Mouse (Mus musculus): ENCODE data around the gene Adamts4.

DNA sequence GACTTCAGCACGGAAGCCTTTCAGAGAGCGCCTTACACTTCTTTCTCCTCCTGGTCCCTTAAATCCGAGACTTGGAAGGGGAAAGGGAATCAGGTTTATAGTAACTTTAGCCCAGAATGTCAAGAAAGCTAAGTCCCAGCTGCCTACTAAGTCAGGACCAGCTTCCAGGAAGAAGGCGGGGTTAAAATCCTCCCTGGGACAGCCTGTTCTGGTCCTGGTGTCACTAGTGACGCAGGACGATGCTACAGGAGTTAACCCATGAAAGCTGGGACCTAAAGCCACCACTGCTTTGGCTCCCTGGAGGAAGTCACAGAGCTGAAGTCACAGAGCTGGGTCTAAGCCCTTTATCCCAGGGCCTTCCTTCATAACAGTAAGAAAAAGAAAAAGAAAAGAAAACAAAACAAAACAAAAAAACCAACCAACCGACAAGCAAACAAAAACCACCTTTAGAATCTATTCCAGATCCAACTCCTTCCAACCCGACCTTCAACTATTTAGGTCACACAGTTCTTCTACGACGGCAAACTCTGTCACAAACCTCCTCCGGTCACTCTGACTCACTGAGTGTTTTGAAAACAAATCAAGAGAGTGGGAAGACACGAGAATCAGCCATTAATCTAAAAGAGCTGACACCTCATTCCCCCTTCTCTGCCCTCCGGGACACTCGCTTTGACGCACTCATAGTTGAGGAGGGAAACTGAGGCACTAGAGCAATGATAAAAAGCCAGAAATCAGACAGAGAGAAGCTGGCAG lies 10.1 kb upstream of the Adamts4 start:
- no peak for TF ChIP-seq CTCF (conservative IDR thresholded peaks at IDR 0.05; ENCODE audit: insufficient read depth, insufficient read length, low read depth, low read length)
- TF ChIP-seq POLR2A (IDR thresholded peaks at IDR 0.05; ENCODE audit: low read depth, low read length) = no peak

Data from kidney, adult 2 months (tissue).